Mouse (Mus musculus) stomach, embryonic 15.5 days (tissue): ENCODE results near the gene Snrpb. TPM values are rescaled to one million over a fixed set of nuclear protein-coding genes. Genes with fewer than 3 reads are reported as not detected.

ENCODE experiments used
- ATAC-seq: fragments of 200-750 bp; cut with Nextera tagmentation; 2 replicates; pipeline ENCODE4 v1.8.0; 2017; ENCODE audit warnings: low read depth, moderate number of reproducible peaks, moderate TSS enrichment; ENCODE audit not compliant: insufficient read depth, low FRiP score
- H3K27ac ChIP-seq: fragments of 300-500 bp; sonication (generic); 2 replicates; pipeline ENCODE4 v1.5.1; 2015; ENCODE audit warnings: mild to moderate bottlenecking, inconsistent platforms
- H3K27me3 ChIP-seq: fragments of 300-500 bp; sonication (generic); replicated peaks from 2 replicates; pipeline ENCODE4 v1.6.1; 2015; ENCODE audit warnings: inconsistent platforms
- H3K36me3 ChIP-seq: fragments of 300-500 bp; sonication (generic); 2 replicates; pipeline ENCODE4 v1.6.1; 2015; ENCODE audit warnings: inconsistent platforms
- H3K4me1 ChIP-seq: fragments of 300-500 bp; sonication (generic); 2 replicates; pipeline ENCODE4 v1.6.1; 2015; ENCODE audit warnings: inconsistent platforms
- H3K4me2 ChIP-seq: fragments of 300-500 bp; sonication (generic); 2 replicates; pipeline ENCODE4 v1.6.1; 2015; ENCODE audit warnings: mild to moderate bottlenecking, inconsistent platforms
- H3K4me3 ChIP-seq: fragments of 300-500 bp; sonication (generic); replicated peaks from 2 replicates; pipeline ENCODE4 v1.5.1; 2015; ENCODE audit warnings: inconsistent platforms
- H3K9ac ChIP-seq: fragments of 300-500 bp; sonication (generic); 2 replicates; pipeline ENCODE4 v1.6.1; 2015; ENCODE audit warnings: inconsistent platforms
- H3K9me3 ChIP-seq: fragments of 300-500 bp; sonication (generic); 2 replicates; pipeline ENCODE4 v1.6.1; 2016; ENCODE audit warnings: inconsistent platforms
- WGBS: fragments of 180-500 bp; shearing (Covaris S2); methylation state at CpG from one replicate; pipeline ENCODE4 v1.1.7; 2015; 5-methylcytosine and 5-hydroxymethylcytosine counted together
- polyA plus RNA-seq: library from polyadenylated mRNA; unstranded; fragments of >200 nt; fragmentation: Nextera tagmentation; extraction: Ambion mirVana; gene quantifications from 2 replicates; pipeline ENCODE4 v1.2.1, GENCODE M21; 2015

The Snrpb gene
- polyA plus RNA-seq, 1 experiment from 2014 or later: 527 TPM

- H3K27me3 ChIP-seq: no peaks in the 10 kb centered on the region
- 82% methylated on average over 6 of the region's 6 CpGs for WGBS
- H3K4me1 ChIP-seq: no peaks in the 10 kb centered on the region
- no peak overlapping the region for H3K4me2 ChIP-seq
- H3K4me3 ChIP-seq: no peak overlapping the region
- no peak for ATAC-seq
- no peak overlapping the region for H3K27ac ChIP-seq
- no peaks in the 10 kb centered on the region for H3K9me3 ChIP-seq
- no peaks in the 10 kb centered on the region for H3K36me3 ChIP-seq
- no peak overlapping the region for H3K9ac ChIP-seq
These were observed 53.7 kb downstream of the Snrpb start for GRCm38 (mm10) chr2:130125279-130126059.

Other genes starting within 250 kb of the Snrpb start
- gene Tgm3, start 167.1 kb downstream of the Snrpb start, polyA plus RNA-seq: 0.85 and 1.3 TPM in 2 replicates
- not detected in 2 replicates for gene Tgm6, start 67.0 kb downstream of the Snrpb start, polyA plus RNA-seq
- gene Tmc2, start 15.8 kb upstream of the Snrpb start, polyA plus RNA-seq: 0.04 TPM in 1 of 2 replicates, not detected in the other
- 260 and 287 TPM in 2 replicates for gene Nop56, start 95.0 kb upstream of the Snrpb start, polyA plus RNA-seq
- gene Idh3b, start 105.1 kb upstream of the Snrpb start, polyA plus RNA-seq: 171 and 192 TPM in 2 replicates
- 2.8 and 3.1 TPM in 2 replicates for gene Ebf4, start 115.8 kb upstream of the Snrpb start, polyA plus RNA-seq
- 46.4 and 47.5 TPM in 2 replicates for gene Cpxm1, start 218.2 kb upstream of the Snrpb start, polyA plus RNA-seq
- gene Gm28372, start 225.8 kb upstream of the Snrpb start, polyA plus RNA-seq: 0.14 TPM in 1 of 2 replicates, not detected in the other
- gene 1700020A23Rik, start 225.9 kb upstream of the Snrpb start, polyA plus RNA-seq: not detected in 2 replicates
- 0.10 TPM in 1 of 2 replicates, not detected in the other for gene Tmem239, start 227.1 kb upstream of the Snrpb start, polyA plus RNA-seq
- gene Vps16, start 244.9 kb upstream of the Snrpb start, polyA plus RNA-seq: 78.8 and 88.6 TPM in 2 replicates
- 11.1 and 14.0 TPM in 2 replicates for gene Pced1a, start 245.3 kb upstream of the Snrpb start, polyA plus RNA-seq